Mouse (Mus musculus): Measurements from ENCODE around the gene Avpr1b. TPM values are rescaled to one million over a fixed set of nuclear protein-coding genes. Genes with fewer than 3 reads are reported as not detected.

Gene Avpr1b
- total RNA-seq (2023), result not detected

DNA sequence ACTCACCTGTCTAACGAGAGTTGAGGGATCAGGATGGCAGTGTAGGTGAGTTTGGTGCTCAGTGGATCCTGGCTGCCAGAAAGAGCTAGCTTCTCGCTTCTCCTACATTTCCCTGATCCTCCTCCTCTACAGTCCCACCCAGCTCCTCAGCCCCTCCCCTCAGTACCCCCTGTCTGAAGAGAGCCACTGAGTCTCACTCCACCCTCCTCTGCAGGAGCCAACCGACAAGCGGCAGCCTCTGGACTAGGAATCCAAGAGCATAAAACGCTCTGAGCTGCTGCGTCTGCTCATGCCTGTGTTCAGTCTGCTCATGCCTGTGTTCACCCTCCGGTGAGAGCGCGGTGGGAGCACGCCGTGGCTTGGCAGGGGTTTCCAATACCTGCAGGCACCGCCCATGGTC is at the start of gene Avpr1b:
Gene Avpr1b (plus strand): TSS at position 335 of the 400 bp plus-strand sequence.

DNA sequence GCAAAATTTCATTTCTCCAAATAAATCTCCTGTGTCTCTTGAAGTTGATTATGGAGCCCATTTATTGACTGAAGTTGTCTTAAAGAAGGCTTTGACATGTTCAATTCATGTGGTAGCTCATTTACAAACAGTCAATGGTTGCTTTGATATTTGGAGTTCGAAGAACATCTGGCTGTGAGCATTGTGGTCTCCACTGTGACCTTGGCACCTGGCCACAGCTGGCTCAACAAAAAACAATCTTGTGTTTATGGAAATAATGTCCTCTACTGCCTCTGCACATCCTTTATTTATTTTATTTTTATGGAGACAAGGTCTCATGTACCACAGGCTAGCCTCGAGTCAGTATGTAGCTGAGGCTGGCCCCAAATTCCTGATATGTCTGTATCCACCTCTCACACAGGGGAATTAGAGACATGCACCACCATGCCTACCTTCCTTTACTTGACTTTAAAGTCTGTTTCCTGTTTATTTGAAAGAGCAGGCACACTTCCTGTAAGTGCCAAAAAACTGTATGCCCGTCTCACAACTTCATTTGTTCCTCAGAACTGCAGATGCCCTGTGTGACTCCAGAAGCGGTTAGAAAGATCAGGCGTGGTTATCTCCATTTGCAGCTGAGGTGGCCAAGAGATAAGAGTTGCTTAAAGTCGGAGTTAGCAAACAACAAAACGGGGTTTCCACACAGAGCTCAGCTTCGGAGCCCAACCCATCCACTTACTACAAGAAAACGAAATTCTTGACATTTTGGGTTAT is 38.9 kb downstream of the Avpr1b start, which contains the start of gene Ctse:
Gene Ctse (plus strand): TSS at position 516 of the 750 bp plus-strand sequence.

Other genes with a start within 250 kb of the Avpr1b start
- gene Srgap2, start 71.9 kb upstream of the Avpr1b start, total RNA-seq (2023), result 100 to 1,000 TPM; 129 to 132 TPM
- gene Fam72a, start 71.3 kb upstream of the Avpr1b start, total RNA-seq (2023), result under 1 TPM; 0.24 to 0.50 TPM
- gene Ctse, start 39.1 kb downstream of the Avpr1b start, total RNA-seq (2023), result 10 to 100 TPM; 39.7 to 48.1 TPM
- gene Rab7b, start 89.5 kb downstream of the Avpr1b start, total RNA-seq (2023), result 10 to 100 TPM; 20.0 to 21.9 TPM
- not detected for gene Slc26a9, start 144.8 kb downstream of the Avpr1b start, total RNA-seq (2023)
- under 1 TPM in 1 of 2 experiments, not detected in 1; 0.30 TPM for gene Pm20d1, start 198.1 kb downstream of the Avpr1b start, total RNA-seq (2023)
- gene Slc41a1, start 228.3 kb downstream of the Avpr1b start, total RNA-seq (2023), result 10 to 100 TPM; 22.8 to 23.7 TPM

Data from monocyte, adult 59 days (primary cell).